Comparison of ENCODE assay signal across 19 mouse cellular contexts in the genomic region with DNA sequence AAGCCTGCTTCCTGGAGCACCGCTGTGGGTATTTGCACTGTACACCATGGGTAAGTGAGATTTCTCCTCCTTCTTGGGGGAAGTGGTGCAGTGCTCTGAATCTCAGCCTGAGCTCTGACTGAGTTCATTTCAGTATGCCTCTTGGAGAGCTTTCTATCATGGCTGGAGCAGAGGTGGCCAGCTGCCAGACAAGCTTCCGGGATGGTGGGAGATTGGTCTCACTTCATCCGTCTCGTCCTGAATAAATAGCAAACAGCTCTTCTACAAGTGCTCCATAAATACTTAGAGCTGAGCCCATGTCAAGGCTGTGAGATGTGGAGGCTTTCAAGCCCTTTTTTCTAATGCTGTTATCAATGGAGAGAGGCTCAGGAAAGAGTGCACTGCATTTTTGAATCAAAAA. TPM values are rescaled to one million over a fixed set of nuclear protein-coding genes. Genes with fewer than 3 reads are reported as not detected.
DNase-seq lines count a peak whose midpoint lies in the region; ATAC-seq and TF ChIP-seq lines count a peak whose summit lies in the region.
"Had no signal": no experiment of that assay in that cellular context is flagged by ENCODE, and none has a peak within 500 bp of the region (broad histone marks: within the 10 kb centered on the region; RNA-seq: fewer than 3 reads in every experiment).

No protein-coding gene starts in this region.

- H3K27ac ChIP-seq in lung, embryonic 14.5 days (ENCODE audit: low read depth), result no peak overlapping the region
- H3K27ac ChIP-seq in liver, embryonic 12.5 days, result no peak overlapping the region
- H3K27ac ChIP-seq: embryonic facial prominence, embryonic 10.5 days; forebrain, embryonic 13.5 days; heart, adult 2 months; heart, embryonic 15.5 days had no signal

- peaks cover 35% of the 10 kb centered on the region for H3K27me3 ChIP-seq in lung, embryonic 14.5 days (ENCODE audit: insufficient read depth, low read length)
- H3K27me3 ChIP-seq in liver, embryonic 12.5 days (replicated peaks), result peaks cover 82% of the 10 kb centered on the region

- H3K36me3 ChIP-seq in lung, embryonic 14.5 days (ENCODE audit: insufficient read depth), result no peaks in the 10 kb centered on the region
- H3K36me3 ChIP-seq in liver, embryonic 12.5 days, result no peaks in the 10 kb centered on the region
- H3K36me3 ChIP-seq: embryonic facial prominence, embryonic 10.5 days; heart, embryonic 15.5 days had no signal

- no peaks in the 10 kb centered on the region for H3K9me3 ChIP-seq in lung, embryonic 14.5 days (ENCODE audit: low read depth, low read length)
- no peaks in the 10 kb centered on the region for H3K9me3 ChIP-seq in liver, embryonic 12.5 days (replicated peaks)
- H3K9me3 ChIP-seq: embryonic facial prominence, embryonic 10.5 days; forebrain, embryonic 13.5 days; heart, embryonic 15.5 days had no signal

- no peak overlapping the region for H3K9ac ChIP-seq in lung, embryonic 14.5 days
- H3K9ac ChIP-seq in liver, embryonic 12.5 days, result no peak overlapping the region
- H3K9ac ChIP-seq: forebrain, embryonic 13.5 days; forebrain, postnatal 0 days; heart, embryonic 15.5 days had no signal

- peaks cover 22% of the 10 kb centered on the region for H3K4me1 ChIP-seq in lung, embryonic 14.5 days (ENCODE audit: insufficient read depth)
- H3K4me1 ChIP-seq in lung, adult 2 months (ENCODE audit: control insufficient read depth, insufficient read depth, low read length), result no peaks in the 10 kb centered on the region; the same call in 1 of the 2 replicates
- peaks cover 11% of the 10 kb centered on the region; the same call in 1 of the 2 replicates for H3K4me1 ChIP-seq in liver, embryonic 12.5 days

- no peak for TF ChIP-seq CTCF in lung, embryonic 14.5 days (IDR thresholded peaks at IDR 0.05; ENCODE audit: low read depth)
- TF ChIP-seq CTCF in lung, adult 2 months (IDR thresholded peaks at IDR 0.05; ENCODE audit: insufficient read depth, low read length), result no peak

- H3K4me3 ChIP-seq in lung, embryonic 14.5 days (ENCODE audit: low read depth, low read length), result no peak overlapping the region
- H3K4me3 ChIP-seq in lung, adult 2 months (replicated peaks; ENCODE audit: extremely low read depth, low read depth, low read length), result no peak overlapping the region
- no peak overlapping the region for H3K4me3 ChIP-seq in liver, embryonic 12.5 days
- H3K4me3 ChIP-seq: embryonic facial prominence, embryonic 10.5 days; forebrain, embryonic 13.5 days; heart, adult 2 months; heart, embryonic 15.5 days had no signal

- no peak for TF ChIP-seq POLR2A in lung, adult 2 months (IDR thresholded peaks at IDR 0.05; ENCODE audit: borderline replicate concordance, extremely low read depth, low read depth, low read length)

- DNase-seq in kidney, postnatal 10 days, result peak; percentile 69
- DNase-seq in kidney, postnatal 36 days, result no peak
- DNase-seq in lung, embryonic 14.5 days, result peak; percentile 89
- no peak for DNase-seq in lung, postnatal 25 days (ENCODE audit: low spot score)
- peak; percentile 15 for DNase-seq in lung, postnatal 14 days
- no peak for DNase-seq in lung, adult 2 months
- peak; percentile 20 for DNase-seq in retina, embryonic 14.5 days (ENCODE audit: low spot score)
- DNase-seq: adrenal gland, postnatal 14 days; cerebellum, adult 2 months; forebrain, postnatal 0 days; gastrocnemius, postnatal 14 days; heart, adult 2 months; heart, postnatal 14 days had no signal

- H3K4me2 ChIP-seq in lung, embryonic 14.5 days, result no peak overlapping the region
- no peak overlapping the region for H3K4me2 ChIP-seq in liver, embryonic 12.5 days
- H3K4me2 ChIP-seq: forebrain, embryonic 13.5 days; heart, embryonic 11.5 days; heart, embryonic 15.5 days had no signal

- peak; percentile 61; the same call in 1 of the 2 replicates for ATAC-seq in lung, embryonic 14.5 days (ENCODE audit: insufficient read depth)
- ATAC-seq in liver, embryonic 12.5 days, result no peak
- ATAC-seq: forebrain, embryonic 13.5 days; forebrain, postnatal 0 days had no signal

- WGBS in lung, embryonic 14.5 days, result 20% methylated on average over 4 of the region's 4 CpGs
- 33% methylated on average over 4 of the region's 4 CpGs for WGBS in lung, adult 2 months
- 59% methylated on average over 4 of the region's 4 CpGs for WGBS in liver, embryonic 12.5 days (ENCODE audit: insufficient replicate concordance)

RNA-seq across cellular contexts. Expression of gene Gad1, which starts 18.8 kb away (rescaled TPM):
- 0.11 and 0.28 TPM in 2 replicates for polyA plus RNA-seq in lung, embryonic 14.5 days (2014; fragmentation: Nextera tagmentation; extraction: Ambion mirVana)
- polyA plus RNA-seq in lung, adult 2 months (2012; rRNA removed), result 0.28 and 0.37 TPM in 2 replicates
- polyA plus RNA-seq in liver, embryonic 12.5 days (2016; fragmentation: Nextera tagmentation; extraction: Ambion mirVana), result 0.14 TPM in 1 of 2 replicates, not detected in the other
- polyA plus RNA-seq: C2C12 had no signal

Comparison
In these comparisons a context has a peak if more than half of its experiments do, and no peak if none do; other contexts are left out.
1. DNase-seq: peak in kidney, postnatal 10 days (single experiment), lung, embryonic 14.5 days (single experiment), lung, postnatal 14 days (single experiment) and retina, embryonic 14.5 days (single experiment); none in kidney, postnatal 36 days (0 of 2), lung, postnatal 25 days (single experiment) and lung, adult 2 months (single experiment).